Mouse (Mus musculus) kidney, embryonic 14.5 days (tissue): ENCODE results near the gene Rapgef1. TPM values are rescaled to one million over a fixed set of nuclear protein-coding genes. Genes with fewer than 3 reads are reported as not detected.

Experiments used
- ATAC-seq: fragments of 200-750 bp; cut with Nextera tagmentation; 2 replicates; pipeline ENCODE4 v1.8.0; 2017; ENCODE audit warnings: moderate number of reproducible peaks, mild to moderate bottlenecking, moderate TSS enrichment, moderate library complexity; ENCODE audit not compliant: low FRiP score, low TSS enrichment
- H3K27ac ChIP-seq: fragments of 300-500 bp; sonication (generic); 2 replicates; pipeline ENCODE4 v1.5.1; 2014; ENCODE audit warnings: low read depth, mild to moderate bottlenecking, low read length, moderate library complexity, mixed read lengths
- H3K27me3 ChIP-seq: fragments of 300-500 bp; sonication (generic); 2 replicates; pipeline ENCODE4 v1.6.1; 2014; ENCODE audit warnings: mild to moderate bottlenecking, low read length; ENCODE audit not compliant: control insufficient read depth, insufficient read depth
- H3K36me3 ChIP-seq: fragments of 300-500 bp; sonication (generic); 2 replicates; pipeline ENCODE4 v1.6.1; 2014; ENCODE audit warnings: low read length, mixed read lengths; ENCODE audit not compliant: control insufficient read depth, insufficient read depth
- H3K4me1 ChIP-seq: fragments of 300-500 bp; sonication (generic); 2 replicates; pipeline ENCODE4 v1.6.1; 2014; ENCODE audit warnings: low read length, mixed read lengths; ENCODE audit not compliant: control insufficient read depth, insufficient read depth
- H3K4me2 ChIP-seq: fragments of 300-500 bp; sonication (generic); replicated peaks from 2 replicates; pipeline ENCODE4 v1.6.1; 2014; ENCODE audit warnings: low read depth, mild to moderate bottlenecking, low read length
- H3K4me3 ChIP-seq: fragments of 300-500 bp; sonication (generic); 2 replicates; pipeline ENCODE4 v1.5.1; 2014; ENCODE audit warnings: mild to moderate bottlenecking, low read length
- H3K9ac ChIP-seq: fragments of 300-500 bp; sonication (generic); 2 replicates; pipeline ENCODE4 v1.6.1; 2014; ENCODE audit warnings: low read depth, mild to moderate bottlenecking, low read length, moderate library complexity
- H3K9me3 ChIP-seq: fragments of 300-500 bp; sonication (generic); 2 replicates; pipeline ENCODE4 v1.6.1; 2016; ENCODE audit warnings: low read length; ENCODE audit not compliant: control insufficient read depth
- WGBS: fragments of 180-500 bp; shearing (Covaris S2); extraction: QIAGEN DNeasy Blood & Tissue Kit; methylation state at CpG from one replicate; pipeline ENCODE4 v1.1.7; 2014; 5-methylcytosine and 5-hydroxymethylcytosine counted together
- polyA plus RNA-seq: library from polyadenylated mRNA; unstranded; fragments of >200 nt; fragmentation: Nextera tagmentation; extraction: Ambion mirVana; gene quantifications from 2 replicates; pipeline ENCODE4 v1.2.1, GENCODE M21; 2014

Gene Rapgef1
- polyA plus RNA-seq, 1 experiment from 2014 or later: 16.6 TPM

DNA sequence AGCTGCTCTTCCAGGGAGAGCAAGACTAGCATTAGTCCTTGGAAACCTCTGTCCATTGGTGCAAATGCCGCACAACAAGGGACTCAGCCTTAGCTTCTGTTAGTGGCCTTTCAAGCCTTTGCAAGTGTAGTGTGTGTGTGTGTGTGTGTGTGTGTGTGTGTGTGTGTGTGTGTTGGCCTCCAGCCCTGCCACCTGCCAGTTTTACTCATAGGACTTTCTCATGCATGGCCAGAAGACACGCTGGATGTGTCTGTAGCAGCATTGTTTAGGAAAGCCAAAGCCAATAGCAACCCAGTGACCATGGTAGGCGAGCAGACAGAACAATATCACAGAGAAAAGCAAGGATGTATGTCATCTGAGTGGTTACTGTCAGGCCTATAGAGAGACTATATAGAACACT lies 52.3 kb downstream of the Rapgef1 start:
- H3K4me2 ChIP-seq: no peak overlapping the region
- H3K4me3 ChIP-seq: no peak overlapping the region
- H3K27me3 ChIP-seq: no peaks in the 10 kb centered on the region
- H3K4me1 ChIP-seq: peaks cover 14% of the 10 kb centered on the region
- no peak overlapping the region for H3K9ac ChIP-seq
- no peaks in the 10 kb centered on the region for H3K9me3 ChIP-seq
- no peaks in the 10 kb centered on the region for H3K36me3 ChIP-seq
- ATAC-seq: no peak
- H3K27ac ChIP-seq: no peak overlapping the region
- 84% methylated on average over 3 of the region's 3 CpGs for WGBS

DNA sequence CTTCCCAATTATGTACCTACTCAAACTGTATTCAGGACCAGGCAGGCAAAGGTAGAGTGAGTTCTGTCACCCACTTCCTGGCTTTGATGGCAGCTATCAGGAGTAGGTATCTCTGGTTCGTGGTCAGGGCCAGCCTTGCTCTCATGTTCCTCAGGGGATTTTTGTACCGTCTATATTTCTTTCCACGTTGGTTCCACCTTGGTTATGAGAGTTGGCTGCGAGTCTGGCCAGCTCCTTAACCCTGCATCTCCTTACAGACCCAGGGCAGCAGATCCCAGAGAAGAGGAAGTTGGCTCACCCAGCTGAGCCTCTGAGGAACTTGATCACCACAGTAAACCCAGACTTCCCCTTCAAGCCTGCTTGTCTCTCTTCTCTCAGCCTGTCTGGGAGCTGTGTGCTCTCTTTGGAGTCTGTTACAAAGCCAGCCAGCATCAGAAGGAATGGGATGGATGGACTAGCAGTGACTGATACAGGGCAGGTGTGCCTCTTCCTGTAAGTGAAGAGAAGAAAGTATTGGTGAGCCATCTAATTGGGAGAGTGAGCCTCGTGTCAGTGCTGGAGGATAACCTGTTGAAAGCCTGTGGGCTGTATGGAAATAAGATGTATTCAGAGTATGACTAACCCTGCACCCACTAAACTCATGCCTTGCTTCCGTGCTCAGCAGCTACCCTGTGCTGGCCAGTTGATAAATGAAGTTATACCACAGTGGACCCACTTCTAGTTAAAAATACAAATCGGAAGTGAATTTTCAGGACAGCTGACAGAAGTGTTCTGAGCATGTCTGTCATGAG lies 53.4 kb downstream of the Rapgef1 start:
- no peak for ATAC-seq
- H3K4me3 ChIP-seq: no peak overlapping the region
- no peaks in the 10 kb centered on the region for H3K9me3 ChIP-seq
- no peaks in the 10 kb centered on the region for H3K27me3 ChIP-seq
- H3K4me1 ChIP-seq: peaks cover 8% of the 10 kb centered on the region; the same call in 1 of the 2 replicates
- H3K27ac ChIP-seq: no peak overlapping the region
- H3K4me2 ChIP-seq: no peak overlapping the region
- WGBS: 84% methylated on average over 7 of the region's 7 CpGs
- H3K9ac ChIP-seq: no peak overlapping the region
- no peaks in the 10 kb centered on the region for H3K36me3 ChIP-seq

DNA sequence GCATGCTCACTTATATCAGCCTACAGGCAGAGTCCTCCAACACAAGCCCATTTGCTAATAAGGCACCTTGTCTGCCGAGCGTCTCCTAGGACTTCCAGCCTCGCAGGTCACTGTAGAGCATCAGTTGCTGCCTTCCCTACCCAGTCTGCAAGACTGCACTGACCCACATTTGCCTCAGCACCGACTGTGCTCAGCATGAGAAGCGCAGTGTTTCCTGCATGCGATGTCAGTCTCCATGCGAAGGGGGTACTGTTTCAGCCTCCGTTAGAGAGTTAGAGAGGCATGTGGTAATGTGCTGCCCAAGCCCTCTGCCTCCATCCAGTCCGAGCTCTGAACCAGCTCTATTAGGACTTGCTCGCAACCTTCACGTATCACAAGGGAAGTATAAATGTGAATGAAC lies 54.6 kb downstream of the Rapgef1 start:
- Histone ChIP-seq H3K4me2 (no peak overlapping the region), H3K27ac (no peak overlapping the region), H3K9me3 (no peaks in the 10 kb centered on the region), H3K27me3 (no peaks in the 10 kb centered on the region), H3K9ac (no peak overlapping the region), H3K4me1 (peaks cover 7% of the 10 kb centered on the region; the same call in 1 of the 2 replicates), H3K4me3 (no peak overlapping the region), H3K36me3 (peaks cover 1% of the 10 kb centered on the region; the same call in 1 of the 2 replicates)
- 87% methylated on average over 11 of the region's 11 CpGs for WGBS
- ATAC-seq: no peak

DNA sequence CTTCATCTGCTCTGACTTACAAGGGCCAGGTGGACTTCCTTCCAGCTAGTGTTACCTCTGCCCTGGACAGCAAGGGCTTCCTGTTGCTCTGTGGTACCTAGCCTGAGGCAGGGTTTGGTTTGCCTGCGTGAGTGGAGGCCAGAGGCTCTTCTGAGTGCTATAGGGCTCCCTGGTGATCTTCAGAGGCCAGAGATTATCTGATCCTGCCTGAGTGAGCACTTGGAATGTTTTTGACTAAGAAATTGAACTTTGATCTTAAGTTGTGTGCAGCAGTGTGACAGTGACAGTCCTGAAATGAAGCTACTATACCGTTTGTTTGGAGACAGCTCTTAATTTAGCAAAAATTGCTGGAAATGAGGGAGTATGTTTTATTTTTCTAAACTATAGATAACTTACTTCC lies 55.0 kb downstream of the Rapgef1 start:
- Histone ChIP-seq H3K9me3 (no peaks in the 10 kb centered on the region), H3K27me3 (no peaks in the 10 kb centered on the region), H3K36me3 (peaks cover 6% of the 10 kb centered on the region; the same call in 1 of the 2 replicates), H3K4me3 (no peak overlapping the region), H3K27ac (no peak overlapping the region), H3K4me1 (peaks cover 7% of the 10 kb centered on the region; the same call in 1 of the 2 replicates), H3K4me2 (no peak overlapping the region), H3K9ac (no peak overlapping the region)
- no peak for ATAC-seq
- 51% methylated on average over 2 of the region's 2 CpGs for WGBS

DNA sequence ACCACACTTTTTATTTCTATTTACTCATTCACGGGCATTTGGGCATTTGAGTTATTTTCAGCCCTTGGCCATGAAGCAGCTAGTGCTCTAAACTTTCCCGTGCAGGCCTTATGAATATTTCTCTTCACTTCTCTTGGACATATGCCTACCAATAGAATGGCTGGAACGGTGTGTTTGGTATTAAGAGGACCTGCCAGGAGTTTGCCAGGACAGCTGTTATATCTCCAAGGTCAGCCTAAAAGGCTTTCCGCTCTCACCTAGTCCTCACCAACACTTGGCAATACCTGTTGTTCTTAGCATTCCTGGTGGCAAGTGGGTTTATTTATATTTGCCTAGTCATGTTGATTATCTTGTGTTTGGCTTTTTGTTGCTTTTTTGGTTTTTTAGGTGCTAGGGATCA lies 56.3 kb downstream of the Rapgef1 start:
- Histone ChIP-seq H3K4me1 (0 out of 2 replicates have a peak, but pooled peaks cover 7% of the 10 kb centered on the region), H3K36me3 (peaks cover 7% of the 10 kb centered on the region; the same call in 1 of the 2 replicates), H3K27me3 (no peaks in the 10 kb centered on the region), H3K9ac (no peak overlapping the region), H3K4me3 (no peak overlapping the region), H3K9me3 (no peaks in the 10 kb centered on the region), H3K4me2 (no peak overlapping the region), H3K27ac (no peak overlapping the region)
- WGBS: 88% methylated on average over 4 of the region's 4 CpGs
- ATAC-seq: no peak

DNA sequence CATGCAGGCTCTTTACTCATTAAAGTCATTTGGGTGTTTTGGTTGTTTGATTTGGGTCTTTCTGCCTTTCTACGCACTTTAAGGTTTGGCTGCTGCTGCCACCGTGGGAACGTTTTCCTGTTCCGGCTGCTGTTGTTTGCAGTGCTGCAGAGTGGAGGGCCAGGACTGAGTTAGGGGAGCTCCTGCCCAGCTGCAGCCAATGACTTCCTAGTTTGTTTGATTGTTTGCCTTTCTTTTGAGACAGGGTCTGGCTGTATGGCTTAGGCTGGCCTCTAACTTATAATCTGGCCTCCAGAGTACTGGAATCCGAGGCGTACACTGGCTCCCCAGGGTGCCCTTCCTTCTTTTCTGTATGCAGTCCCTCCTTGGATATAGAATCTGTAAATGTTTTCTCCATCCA lies 57.0 kb downstream of the Rapgef1 start:
- H3K4me2 ChIP-seq: no peak overlapping the region
- WGBS: 76% methylated on average over 6 of the region's 6 CpGs
- no peaks in the 10 kb centered on the region for H3K27me3 ChIP-seq
- H3K4me1 ChIP-seq: 0 out of 2 replicates have a peak, but pooled peaks cover 7% of the 10 kb centered on the region
- H3K36me3 ChIP-seq: peaks cover 7% of the 10 kb centered on the region; the same call in 1 of the 2 replicates
- H3K4me3 ChIP-seq: no peak overlapping the region
- no peaks in the 10 kb centered on the region for H3K9me3 ChIP-seq
- ATAC-seq: no peak
- H3K27ac ChIP-seq: no peak overlapping the region
- H3K9ac ChIP-seq: no peak overlapping the region

DNA sequence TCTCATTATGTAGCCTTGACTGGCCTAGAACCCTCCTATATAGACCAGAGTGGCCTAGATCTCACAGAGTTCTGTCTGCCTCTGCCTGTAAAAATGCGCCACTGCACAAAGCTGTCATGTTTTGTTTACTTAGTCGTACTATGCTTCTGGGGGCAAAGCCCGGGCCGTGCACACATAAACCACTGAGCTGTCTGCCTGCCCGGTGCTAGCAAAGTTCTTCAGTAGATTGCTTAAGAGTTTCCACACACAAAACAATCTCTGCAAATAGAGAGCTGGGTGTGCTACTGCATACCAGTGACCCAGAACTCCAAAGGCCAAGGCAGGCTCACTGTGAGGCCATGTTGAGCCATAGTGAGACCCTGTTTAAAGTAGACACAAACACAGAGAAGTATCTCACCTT lies 58.3 kb downstream of the Rapgef1 start:
- ATAC-seq: no peak
- no peak overlapping the region for H3K9ac ChIP-seq
- peaks cover 7% of the 10 kb centered on the region; the same call in 1 of the 2 replicates for H3K36me3 ChIP-seq
- H3K27ac ChIP-seq: no peak overlapping the region
- H3K4me1 ChIP-seq: 0 out of 2 replicates have a peak, but pooled peaks cover 7% of the 10 kb centered on the region
- no peaks in the 10 kb centered on the region for H3K27me3 ChIP-seq
- 30% methylated on average over 5 of the region's 5 CpGs for WGBS
- H3K4me3 ChIP-seq: no peak overlapping the region
- H3K9me3 ChIP-seq: no peaks in the 10 kb centered on the region
- H3K4me2 ChIP-seq: no peak overlapping the region

DNA sequence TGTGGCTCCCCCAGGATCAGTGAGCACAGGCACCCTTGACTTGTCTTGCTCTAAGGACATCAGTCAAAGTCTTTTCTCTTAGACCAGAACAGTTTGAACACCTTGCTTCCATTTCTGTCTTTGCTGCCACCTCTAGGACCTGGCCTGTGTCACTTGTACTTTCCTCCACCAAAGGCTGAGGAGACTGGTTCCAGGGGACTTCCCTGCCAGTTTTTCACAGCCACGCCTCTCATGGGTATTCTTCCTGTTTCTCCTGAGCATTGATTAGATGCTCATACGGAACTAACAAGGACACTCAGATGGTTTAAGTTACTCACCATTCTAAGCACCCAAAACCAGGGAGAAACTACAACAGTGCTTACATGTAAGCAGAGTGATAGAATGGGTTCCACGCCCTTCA lies 59.0 kb downstream of the Rapgef1 start:
- Histone ChIP-seq H3K36me3 (peaks cover 7% of the 10 kb centered on the region; the same call in 1 of the 2 replicates), H3K4me3 (no peak overlapping the region), H3K9me3 (no peaks in the 10 kb centered on the region), H3K27ac (no peak overlapping the region), H3K4me2 (no peak overlapping the region), H3K27me3 (no peaks in the 10 kb centered on the region), H3K9ac (no peak overlapping the region), H3K4me1 (0 out of 2 replicates have a peak, but pooled peaks cover 7% of the 10 kb centered on the region)
- ATAC-seq: no peak
- 74% methylated on average over 3 of the region's 3 CpGs for WGBS
